Mouse (Mus musculus): Measurements from ENCODE around the gene 1700056E22Rik.

DNA sequence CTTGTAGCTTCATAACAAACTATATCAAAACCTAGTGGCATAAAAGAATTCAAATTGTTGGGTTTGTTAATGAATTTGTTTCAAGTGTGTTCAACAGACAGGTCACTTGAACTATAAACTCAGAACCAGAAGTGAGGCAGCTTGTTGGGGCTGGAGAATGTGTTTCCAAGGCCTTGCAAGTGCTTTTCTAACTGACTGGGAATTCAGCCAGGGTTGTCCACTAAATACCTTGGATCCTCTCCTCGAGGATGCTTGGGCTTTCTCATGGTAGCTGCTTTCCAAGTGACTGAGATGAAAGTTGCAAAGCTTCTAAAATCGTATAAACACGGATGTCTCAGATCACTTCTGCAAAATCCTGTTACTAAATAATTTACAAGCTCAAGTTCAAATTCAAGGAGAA lies 48.6 kb upstream of the 1700056E22Rik start:
- TF ChIP-seq CTCF (IDR thresholded peaks at IDR 0.05; ENCODE audit: control insufficient read depth, insufficient read depth, insufficient read length) = no peak
- no peak for TF ChIP-seq CEBPB (IDR thresholded peaks at IDR 0.05; ENCODE audit: low read depth)
- no peak for TF ChIP-seq USF1 (IDR thresholded peaks at IDR 0.05; ENCODE audit: low read depth)

All from C2C12 (cell line).